Mouse (Mus musculus): ENCODE measurements around the gene Hist1h2be. TPM values are rescaled to one million over a fixed set of nuclear protein-coding genes. Genes with fewer than 3 reads are reported as not detected.
"Not testable (repeated sequence)": the region's sequence is repeated elsewhere in the genome, so short reads cannot be mapped to it uniquely, and the experiment has no call there.

Gene Hist1h2be
- polyA plus RNA-seq, 1 experiment from 2014 or later: 3.6 TPM

DNA sequence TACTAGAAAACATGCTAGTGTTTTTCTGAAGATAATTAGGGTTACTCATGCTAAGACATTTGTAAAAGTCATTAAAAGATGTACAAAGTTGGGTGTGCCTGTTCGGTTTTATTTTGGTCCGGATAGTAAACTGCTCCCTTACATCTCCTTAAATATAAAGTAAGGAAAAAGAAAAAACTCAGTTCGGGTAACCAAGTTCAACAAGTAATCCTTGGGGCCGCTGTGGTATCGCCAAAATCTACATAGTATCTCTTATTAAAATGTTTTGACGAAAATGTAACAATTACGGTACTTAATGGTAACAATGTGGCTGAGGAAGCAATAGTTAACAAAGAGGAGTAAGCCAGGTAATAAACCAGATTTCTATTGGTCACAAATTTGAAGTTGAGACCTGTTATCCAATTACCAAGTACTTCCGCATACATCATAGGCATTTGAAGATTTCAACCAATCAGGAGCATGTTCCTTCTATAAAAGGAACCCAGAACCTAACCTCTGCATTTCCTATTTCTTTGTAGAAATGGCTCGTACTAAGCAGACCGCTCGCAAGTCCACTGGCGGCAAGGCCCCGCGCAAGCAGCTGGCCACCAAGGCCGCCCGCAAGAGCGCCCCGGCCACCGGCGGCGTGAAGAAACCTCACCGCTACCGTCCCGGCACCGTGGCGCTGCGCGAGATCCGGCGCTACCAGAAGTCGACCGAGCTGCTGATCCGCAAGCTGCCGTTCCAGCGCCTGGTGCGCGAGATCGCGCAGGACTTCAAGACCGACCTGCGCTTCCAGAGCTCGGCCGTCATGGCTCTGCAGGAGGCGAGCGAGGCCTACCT, 76.7 kb downstream of the Hist1h2be start, which contains the start of gene Hist1h3f:
Hist1h3f (plus strand) TSS at position 88 of the 822 bp plus-strand sequence.
- Histone ChIP-seq H3K27me3 (ENCODE audit: poor library complexity, severe bottlenecking) (no peaks in the 10 kb centered on the region), H3K9me3 (no peaks in the 10 kb centered on the region), H3K36me3 (replicated peaks) (no peaks in the 10 kb centered on the region), H3K4me1 (peaks cover 26% of the 10 kb centered on the region), H3K27ac (peak within 1 kb of the TSS; percentile 95), H3K4me3 (peak within 1 kb of the TSS; percentile 57)
- peak; percentile 58 for DNase-seq (ENCODE audit: extremely low spot score, low spot score)
- 1% methylated on average over 28 of the region's 45 CpGs for whole genome bisulfite sequencing

DNA sequence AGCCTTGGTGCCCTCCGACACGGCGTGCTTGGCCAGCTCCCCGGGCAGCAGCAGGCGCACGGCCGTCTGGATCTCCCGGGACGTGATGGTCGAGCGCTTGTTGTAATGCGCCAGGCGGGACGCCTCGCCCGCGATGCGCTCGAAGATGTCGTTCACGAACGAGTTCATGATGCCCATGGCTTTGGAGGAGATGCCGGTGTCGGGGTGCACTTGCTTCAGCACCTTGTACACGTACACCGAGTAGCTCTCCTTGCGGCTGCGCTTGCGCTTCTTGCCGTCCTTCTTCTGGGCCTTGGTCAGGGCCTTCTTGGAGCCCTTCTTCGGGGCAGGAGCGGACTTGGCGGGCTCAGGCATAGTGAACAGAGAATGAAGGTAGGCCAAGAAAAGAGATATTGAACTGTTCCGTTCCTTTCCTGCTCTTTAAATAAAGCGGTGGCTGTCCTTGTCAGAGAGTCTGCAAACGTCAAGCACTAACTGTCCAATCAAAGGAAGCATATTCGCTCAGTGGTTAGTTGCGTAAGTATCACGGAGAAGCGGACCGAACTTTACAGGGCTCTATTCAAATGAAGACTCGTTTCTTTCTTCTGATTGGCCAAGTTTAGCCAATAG, 77.8 kb downstream of the Hist1h2be start, which contains the start of gene Hist1h2bh:
Hist1h2bh (minus strand) TSS at position 394 of the 609 bp plus-strand sequence.
- H3K36me3 ChIP-seq (replicated peaks); H3K27me3 ChIP-seq (ENCODE audit: poor library complexity, severe bottlenecking); H3K9me3 ChIP-seq: not testable (repeated sequence)
- peak within 1 kb of the TSS; percentile 57 for H3K4me3 ChIP-seq
- H3K4me1 ChIP-seq: peaks cover 25% of the 10 kb centered on the region
- peak; percentile 77 for DNase-seq (ENCODE audit: extremely low spot score, low spot score)
- under 1% methylated on average over 32 of the region's 42 CpGs for WGBS
- H3K27ac ChIP-seq: peak within 1 kb of the TSS; percentile 95

DNA sequence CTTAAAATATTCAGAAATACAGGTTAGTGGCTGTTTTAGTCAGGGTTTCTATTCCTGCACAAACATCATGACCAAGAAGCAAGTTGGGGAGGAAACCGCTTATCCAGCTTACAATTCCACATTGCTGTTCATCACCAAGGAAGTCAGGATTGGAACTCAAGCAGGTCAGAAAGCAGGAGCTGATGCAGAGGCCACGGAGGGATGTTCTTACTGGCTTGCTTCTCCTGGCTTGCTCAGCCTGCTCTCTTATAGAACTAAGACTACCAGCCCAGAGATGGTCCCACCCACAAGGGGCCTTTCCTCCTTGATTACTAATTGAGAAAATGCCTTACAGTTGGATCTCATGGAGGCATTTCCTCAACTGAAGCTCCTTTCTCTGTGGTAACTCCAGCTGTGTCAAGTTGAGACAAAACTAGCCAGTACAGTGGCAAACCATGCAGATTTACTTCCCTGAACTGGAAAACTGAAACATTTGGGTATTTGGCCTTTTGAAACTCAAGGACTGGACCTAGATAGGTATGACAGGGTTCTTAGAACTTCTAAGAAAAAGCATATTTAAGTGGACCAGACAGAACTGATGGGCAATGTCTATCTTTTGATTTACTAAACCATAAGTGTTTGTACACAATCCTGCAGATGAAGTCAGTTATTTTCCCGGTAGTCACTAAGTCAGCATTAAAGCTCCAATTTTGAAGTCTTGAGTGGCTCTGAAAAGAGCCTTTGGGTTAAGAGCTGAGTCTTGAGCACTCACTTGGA, 78.5 kb downstream of the Hist1h2be start:
- 6% methylated on average over 3 of the region's 3 CpGs for WGBS
- H3K9me3 ChIP-seq; H3K36me3 ChIP-seq (replicated peaks); H3K27me3 ChIP-seq (ENCODE audit: poor library complexity, severe bottlenecking); DNase-seq (ENCODE audit: extremely low spot score, low spot score): not testable (repeated sequence)
- Histone ChIP-seq H3K27ac (peak overlapping the region; percentile 95), H3K4me3 (peak overlapping the region; percentile 57), H3K4me1 (peaks cover 32% of the 10 kb centered on the region)

DNA sequence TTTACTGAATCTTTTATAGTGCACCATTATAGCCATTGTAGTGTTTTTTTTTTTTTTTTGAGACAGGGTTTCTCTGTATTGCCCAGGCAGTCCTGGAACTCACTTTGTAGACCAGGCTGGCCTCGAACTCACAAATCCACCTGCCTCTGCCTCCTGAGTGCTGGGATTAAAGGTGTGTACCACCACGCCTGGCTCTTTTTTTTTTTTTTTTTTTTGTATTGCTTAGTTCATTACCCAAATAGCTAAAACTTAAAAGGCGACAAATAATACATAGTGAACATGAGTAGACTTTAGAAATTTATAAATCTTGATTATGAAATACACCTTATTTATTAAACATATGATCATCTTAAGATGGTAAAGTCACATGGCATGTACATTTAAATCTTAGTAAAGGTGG, 79.4 kb downstream of the Hist1h2be start:
- Histone ChIP-seq H3K27ac (0 out of 2 replicates have a peak overlapping the region, but pooled peaks have one; percentile 95), H3K36me3 (replicated peaks) (no peaks in the 10 kb centered on the region), H3K4me3 (peak overlapping the region; percentile 57; the same call in 1 of the 2 replicates), H3K4me1 (peaks cover 38% of the 10 kb centered on the region), H3K9me3 (no peaks in the 10 kb centered on the region), H3K27me3 (ENCODE audit: poor library complexity, severe bottlenecking) (no peaks in the 10 kb centered on the region)
- WGBS: 91% methylated on average over 3 of the region's 3 CpGs
- DNase-seq (ENCODE audit: extremely low spot score, low spot score): no peak

DNA sequence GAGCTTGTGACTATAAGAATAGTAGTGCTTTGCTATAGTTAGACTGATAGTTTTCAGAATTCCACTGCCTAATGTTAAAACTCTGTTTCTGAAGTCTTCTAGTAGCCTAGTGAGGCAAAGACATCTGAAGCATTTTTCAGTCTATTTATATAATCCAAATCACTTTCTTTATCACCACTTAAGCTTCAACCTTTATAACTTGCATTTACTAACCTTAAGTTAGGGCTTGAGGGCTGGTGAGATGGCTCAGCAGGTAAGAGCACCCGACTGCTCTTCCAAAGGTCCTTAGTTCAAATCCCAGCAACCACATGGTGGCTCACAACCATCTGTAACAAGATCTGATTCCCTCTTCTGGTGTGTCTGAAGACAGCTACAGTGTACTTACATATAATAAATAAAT, 81.1 kb downstream of the Hist1h2be start:
- H3K36me3 ChIP-seq (replicated peaks); H3K27me3 ChIP-seq (ENCODE audit: poor library complexity, severe bottlenecking); H3K9me3 ChIP-seq; DNase-seq (ENCODE audit: extremely low spot score, low spot score); H3K4me3 ChIP-seq; H3K27ac ChIP-seq: not testable (repeated sequence)
- H3K4me1 ChIP-seq: peaks cover 36% of the 10 kb centered on the region
- 64% methylated on average over 1 of the region's 1 CpGs for WGBS

DNA sequence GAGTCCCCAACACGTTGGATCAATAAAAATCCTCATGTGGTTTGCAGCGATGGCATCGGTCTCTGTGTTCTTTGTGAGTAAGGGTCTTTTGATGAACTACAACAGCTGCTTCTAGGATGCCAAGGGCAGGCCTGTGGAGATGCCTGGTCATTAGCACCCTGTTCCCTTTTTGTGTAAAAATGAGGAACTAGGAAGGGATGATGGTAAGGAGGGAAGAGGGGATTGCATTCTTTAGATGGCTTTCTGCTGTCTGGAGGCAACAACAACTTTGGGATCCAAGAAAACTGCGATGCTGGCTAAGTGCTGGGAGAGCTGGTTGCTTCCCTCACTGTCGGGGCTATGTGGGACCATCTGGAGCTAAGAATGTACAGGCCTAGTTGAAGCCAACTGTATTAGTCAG, 82.7 kb downstream of the Hist1h2be start:
- H3K9me3 ChIP-seq: no peaks in the 10 kb centered on the region
- H3K4me1 ChIP-seq: peaks cover 38% of the 10 kb centered on the region
- H3K4me3 ChIP-seq: peak overlapping the region; percentile 54; the same call in 1 of the 2 replicates
- H3K27ac ChIP-seq: peak overlapping the region; percentile 92
- H3K27me3 ChIP-seq (ENCODE audit: poor library complexity, severe bottlenecking): no peaks in the 10 kb centered on the region
- no peaks in the 10 kb centered on the region for H3K36me3 ChIP-seq (replicated peaks)
- no peak for DNase-seq (ENCODE audit: extremely low spot score, low spot score)
- WGBS: 85% methylated on average over 5 of the region's 5 CpGs

DNA sequence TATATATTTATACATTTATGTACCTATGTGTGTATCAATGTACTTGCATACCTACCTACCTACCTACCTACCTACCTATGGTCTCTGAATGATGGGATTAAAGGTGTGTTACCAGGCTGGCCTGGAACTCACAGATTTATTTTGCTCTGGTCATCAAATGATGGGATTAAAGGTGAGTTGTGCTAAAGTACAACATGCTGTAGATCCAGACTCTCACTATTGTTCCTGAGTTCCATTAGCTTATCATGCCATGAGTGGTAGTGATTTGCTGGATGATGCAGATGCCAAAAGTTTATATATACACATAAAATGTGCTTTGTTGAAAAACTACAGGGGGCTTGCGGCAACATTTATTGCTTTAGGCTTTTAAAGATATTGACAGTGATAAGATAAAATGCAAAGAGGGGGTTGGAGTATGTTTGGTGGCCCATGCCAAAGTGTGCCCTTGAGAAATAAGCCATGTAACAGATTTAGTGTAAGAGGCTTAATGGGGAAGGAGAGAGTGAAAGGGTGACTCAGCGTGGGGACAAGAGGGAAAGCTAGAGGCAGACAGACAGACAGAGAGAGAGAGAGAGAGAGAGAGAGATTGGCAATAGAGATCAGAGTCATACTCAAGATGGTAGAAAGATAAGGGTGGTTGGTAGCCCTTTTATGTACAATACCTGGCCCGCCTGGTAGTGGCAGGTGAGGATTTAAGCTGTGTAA, 83.8 kb downstream of the Hist1h2be start:
- WGBS: 83% methylated on average over 3 of the region's 3 CpGs
- DNase-seq (ENCODE audit: extremely low spot score, low spot score): no peak
- peak overlapping the region; percentile 54 for H3K4me3 ChIP-seq

DNA sequence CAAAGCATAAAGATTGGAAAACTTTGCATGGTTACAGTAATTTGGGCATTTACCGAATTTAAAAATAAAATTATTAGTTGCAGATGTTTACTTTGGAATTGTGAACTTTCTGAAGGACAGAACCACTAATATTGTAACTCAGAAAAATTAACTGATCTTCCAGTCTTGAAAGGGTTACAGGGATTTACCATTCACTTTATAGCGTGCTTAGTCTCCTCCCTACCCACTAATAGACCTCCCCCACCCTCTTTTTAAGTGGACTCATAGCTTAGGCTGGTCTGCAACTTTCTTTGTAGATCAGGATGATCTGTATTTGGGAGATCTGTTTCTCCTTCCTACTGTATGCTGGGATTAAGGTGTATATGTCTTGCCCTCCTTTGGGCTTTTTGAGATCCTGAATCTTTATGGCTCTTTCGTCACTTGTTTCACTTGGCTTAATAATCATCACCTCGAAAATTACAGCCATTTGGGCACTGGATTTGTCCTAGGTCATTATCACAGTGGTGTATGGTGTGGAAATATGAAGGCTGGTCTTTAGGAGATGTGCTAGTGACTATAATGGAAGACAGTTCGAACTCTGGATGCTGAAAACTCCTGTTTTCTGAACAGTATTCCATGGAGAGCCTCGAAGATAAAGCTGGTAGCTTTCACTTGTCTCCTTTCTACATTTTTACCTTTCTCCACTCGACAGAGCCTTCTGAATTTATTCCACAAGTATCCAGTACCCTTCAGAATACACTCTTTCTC, 84.7 kb downstream of the Hist1h2be start:
- H3K4me3 ChIP-seq: peak overlapping the region; percentile 54
- WGBS: 27% methylated on average over 7 of the region's 7 CpGs
- H3K9me3 ChIP-seq: no peaks in the 10 kb centered on the region
- no peaks in the 10 kb centered on the region for H3K27me3 ChIP-seq (ENCODE audit: poor library complexity, severe bottlenecking)
- no peak for DNase-seq (ENCODE audit: extremely low spot score, low spot score)
- no peaks in the 10 kb centered on the region for H3K36me3 ChIP-seq (replicated peaks)
- peak overlapping the region; percentile 92 for H3K27ac ChIP-seq
- peaks cover 43% of the 10 kb centered on the region for H3K4me1 ChIP-seq

More for the DNA sequence above, 83.8 kb downstream of the Hist1h2be start:
- no peaks in the 10 kb centered on the region for H3K27me3 ChIP-seq (ENCODE audit: poor library complexity, severe bottlenecking)
- peaks cover 43% of the 10 kb centered on the region for H3K4me1 ChIP-seq
- peak overlapping the region; percentile 92 for H3K27ac ChIP-seq
- H3K36me3 ChIP-seq (replicated peaks): no peaks in the 10 kb centered on the region
- no peaks in the 10 kb centered on the region for H3K9me3 ChIP-seq

DNA sequence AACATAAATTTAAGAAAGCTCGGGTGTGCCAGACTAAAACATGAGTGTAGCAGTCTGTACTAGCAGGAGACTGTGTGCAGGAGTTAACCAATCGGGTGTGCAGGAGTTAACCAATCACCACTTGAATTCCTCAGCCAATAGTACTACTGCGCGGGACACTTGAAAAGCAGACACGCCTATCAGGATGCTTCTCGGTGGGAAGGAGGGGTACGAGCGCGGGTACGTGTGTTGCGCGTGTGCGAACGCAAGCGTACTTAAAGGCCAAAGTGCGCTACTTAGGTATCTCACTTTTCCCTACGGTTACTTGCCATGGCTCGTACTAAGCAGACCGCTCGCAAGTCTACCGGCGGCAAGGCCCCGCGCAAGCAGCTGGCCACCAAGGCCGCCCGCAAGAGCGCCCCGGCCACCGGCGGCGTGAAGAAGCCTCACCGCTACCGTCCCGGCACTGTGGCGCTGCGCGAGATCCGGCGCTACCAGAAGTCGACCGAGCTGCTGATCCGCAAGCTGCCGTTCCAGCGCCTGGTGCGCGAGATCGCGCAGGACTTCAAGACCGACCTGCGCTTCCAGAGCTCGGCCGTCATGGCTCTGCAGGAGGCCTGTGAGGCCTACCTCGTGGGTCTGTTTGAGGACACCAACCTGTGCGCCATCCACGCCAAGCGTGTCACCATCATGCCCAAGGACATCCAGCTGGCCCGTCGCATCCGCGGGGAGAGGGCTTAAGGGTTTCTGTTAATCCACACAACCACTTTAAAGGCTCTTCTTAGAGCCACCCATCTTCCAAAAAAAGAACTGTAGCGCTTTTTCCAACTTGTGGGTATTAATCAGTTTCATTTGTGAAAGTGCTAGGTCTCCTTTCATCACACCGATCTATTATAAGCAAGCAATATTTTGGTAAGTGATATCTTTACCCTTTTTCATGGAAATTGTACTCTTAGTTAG, 85.5 kb downstream of the Hist1h2be start, which contains the start of gene Hist1h3g:
Hist1h3g (plus strand) TSS at position 286 of the 939 bp plus-strand sequence.
- peaks cover 43% of the 10 kb centered on the region for H3K4me1 ChIP-seq
- not testable (repeated sequence) for H3K27me3 ChIP-seq (ENCODE audit: poor library complexity, severe bottlenecking); H3K36me3 ChIP-seq (replicated peaks); H3K9me3 ChIP-seq
- DNase-seq (ENCODE audit: extremely low spot score, low spot score): peak; percentile 90
- H3K27ac ChIP-seq: peak within 1 kb of the TSS; percentile 92
- peak within 1 kb of the TSS; percentile 54 for H3K4me3 ChIP-seq
- WGBS: under 1% methylated on average over 46 of the region's 62 CpGs

DNA sequence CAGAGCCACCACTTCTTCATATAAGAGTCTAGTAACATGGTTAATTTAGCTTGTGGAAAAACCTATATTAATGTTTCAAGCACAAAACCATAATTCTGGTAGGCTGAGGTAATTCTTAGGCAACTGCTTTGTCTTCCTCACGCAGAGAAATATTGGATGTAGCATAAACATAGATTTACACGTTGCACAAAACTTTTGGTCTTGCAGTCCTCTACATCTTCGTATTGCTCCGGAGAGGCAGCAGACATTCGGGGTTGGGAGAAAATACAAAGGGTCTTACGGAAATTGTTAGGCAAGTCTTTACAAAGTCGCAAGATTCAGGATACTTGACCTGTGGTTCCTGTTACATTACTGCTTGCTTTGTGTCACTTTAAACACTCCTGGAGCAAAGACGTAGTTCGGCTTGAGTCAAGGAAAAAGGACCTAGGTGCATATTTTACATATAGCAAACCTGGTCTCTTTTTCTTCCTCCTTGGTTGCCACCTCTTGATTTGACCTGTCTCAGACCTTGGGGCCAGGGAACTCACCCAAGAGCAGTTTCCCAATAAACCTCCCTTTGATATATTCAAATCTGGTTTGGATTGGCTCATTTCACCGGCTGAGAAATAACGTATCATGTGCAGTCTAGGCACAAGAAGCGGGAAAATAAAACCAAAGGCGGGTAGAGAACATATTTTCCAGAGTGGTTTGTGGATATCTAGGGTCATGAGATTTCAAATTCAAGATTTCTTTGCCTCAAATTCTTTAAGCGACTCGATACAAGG, 86.4 kb downstream of the Hist1h2be start:
- Histone ChIP-seq H3K27ac (peak overlapping the region; percentile 92), H3K9me3 (no peaks in the 10 kb centered on the region), H3K4me1 (peaks cover 47% of the 10 kb centered on the region), H3K36me3 (replicated peaks) (no peaks in the 10 kb centered on the region), H3K4me3 (peak overlapping the region; percentile 54), H3K27me3 (ENCODE audit: poor library complexity, severe bottlenecking) (no peaks in the 10 kb centered on the region)
- under 1% methylated on average over 15 of the region's 15 CpGs for WGBS
- DNase-seq (ENCODE audit: extremely low spot score, low spot score): peak; percentile 57

Data from forebrain, embryonic 10.5 days (tissue).